Mouse (Mus musculus): ENCODE results near the gene Gpr137c.
A peak's percentile ranks its signal among the peaks of the same experiment; 100 is the strongest.

Gene Gpr137c

GRCm38 (mm10) chr14:45219281-45220089 is at the start of gene Gpr137c:
Gene Gpr137c (plus strand): TSS chr14:45219717.
- peak; percentile 99 for DNase-seq

- no peak for DNase-seq
Observed at GRCm38 (mm10) chr14:45172260-45172659, 47.3 kb upstream of the Gpr137c start.

GRCm38 (mm10) chr14:45175012-45175740 is 44.3 kb upstream of the Gpr137c start:
- no peak for DNase-seq

GRCm38 (mm10) chr14:45179186-45179585 is 40.3 kb upstream of the Gpr137c start:
- DNase-seq = no peak

- DNase-seq = no peak
Observed at GRCm38 (mm10) chr14:45179606-45180005, 39.9 kb upstream of the Gpr137c start.

- DNase-seq = no peak
Observed at GRCm38 (mm10) chr14:45181611-45182010, 37.9 kb upstream of the Gpr137c start.

GRCm38 (mm10) chr14:45190999-45191398 is 28.5 kb upstream of the Gpr137c start:
- no peak for DNase-seq

GRCm38 (mm10) chr14:45200607-45201006 is 18.9 kb upstream of the Gpr137c start:
- DNase-seq = no peak

GRCm38 (mm10) chr14:45210683-45211082 is 8.8 kb upstream of the Gpr137c start:
- DNase-seq = no peak

- no peak for DNase-seq
Observed at GRCm38 (mm10) chr14:45211431-45211830, 8.1 kb upstream of the Gpr137c start.

- DNase-seq = no peak
Observed at GRCm38 (mm10) chr14:45216711-45217340, 2.7 kb upstream of the Gpr137c start.

- no peak for DNase-seq
Observed at GRCm38 (mm10) chr14:45217693-45218092, 1.8 kb upstream of the Gpr137c start.

- peak; percentile 82 for DNase-seq
Observed at GRCm38 (mm10) chr14:45220090-45220956, 806 bp downstream of the Gpr137c start, which contains the start of gene Txndc16. Gene Txndc16 (minus strand): TSS chr14:45220328.

- DNase-seq = no peak
Observed at GRCm38 (mm10) chr14:45220957-45221630, 1.6 kb downstream of the Gpr137c start.

- no peak for DNase-seq
Observed at GRCm38 (mm10) chr14:45239042-45239441, 19.5 kb downstream of the Gpr137c start.

GRCm38 (mm10) chr14:45241613-45242012 is 22.1 kb downstream of the Gpr137c start:
- DNase-seq = no peak

GRCm38 (mm10) chr14:45251548-45252076 is 32.1 kb downstream of the Gpr137c start:
- no peak for DNase-seq

GRCm38 (mm10) chr14:45263831-45264592 is 44.5 kb downstream of the Gpr137c start:
- no peak for DNase-seq

- no peak for DNase-seq
Observed at GRCm38 (mm10) chr14:45275816-45276215, 56.3 kb downstream of the Gpr137c start.

GRCm38 (mm10) chr14:45282066-45282465 is 62.5 kb downstream of the Gpr137c start:
- no peak for DNase-seq

GRCm38 (mm10) chr14:45291608-45292007 is 72.1 kb downstream of the Gpr137c start:
- DNase-seq = no peak
